Mouse (Mus musculus): Measurements from ENCODE around the gene Yipf2. TPM values are rescaled to one million over a fixed set of nuclear protein-coding genes. Genes with fewer than 3 reads are reported as not detected.
A peak's percentile ranks its signal among the peaks of the same experiment; 100 is the strongest.

Yipf2 gene
- total RNA-seq (2017) = 12.3 and 12.4 TPM in 2 replicates

- ATAC-seq (replicated peaks in 1 of 2; ENCODE audit: insufficient read depth in 1 of 2, low FRiP score in 2 of 2, low TSS enrichment in 1 of 2, low read depth in 1 of 2, poor library complexity in 2 of 2, severe bottlenecking in 2 of 2) = peak; percentile 82 to 83
Measured at GRCm38 (mm10) chr9:21592703-21593121, at the start of gene Yipf2, which contains the start of gene Timm29. TSS of gene Yipf2 (minus strand) at chr9:21592828. TSS of gene Timm29 (plus strand) at chr9:21592722.

DNA sequence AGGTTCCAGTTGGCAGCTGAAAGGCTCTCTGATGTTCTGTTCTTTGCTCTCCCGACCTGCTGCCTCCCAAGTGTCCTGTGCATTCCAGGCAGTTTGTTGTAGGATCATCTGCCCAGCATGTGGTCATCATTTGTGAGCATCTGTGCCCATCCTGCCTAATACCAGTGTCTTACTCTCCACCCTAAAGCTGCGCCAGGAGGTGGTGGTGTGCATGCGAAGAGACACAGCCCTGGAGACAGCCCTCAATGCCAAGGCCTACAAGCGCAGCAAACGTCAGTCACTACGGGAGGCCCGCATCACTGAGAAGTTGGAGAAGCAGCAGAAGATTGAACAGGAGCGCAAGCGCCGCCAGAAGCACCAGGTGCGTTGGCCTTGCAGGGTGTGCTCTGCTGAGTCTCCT lies 46.4 kb upstream of the Yipf2 start:
- ATAC-seq (replicated peaks in 1 of 2; ENCODE audit: insufficient read depth in 1 of 2, low FRiP score in 2 of 2, low TSS enrichment in 1 of 2, low read depth in 1 of 2, poor library complexity in 2 of 2, severe bottlenecking in 2 of 2) = no peak

DNA sequence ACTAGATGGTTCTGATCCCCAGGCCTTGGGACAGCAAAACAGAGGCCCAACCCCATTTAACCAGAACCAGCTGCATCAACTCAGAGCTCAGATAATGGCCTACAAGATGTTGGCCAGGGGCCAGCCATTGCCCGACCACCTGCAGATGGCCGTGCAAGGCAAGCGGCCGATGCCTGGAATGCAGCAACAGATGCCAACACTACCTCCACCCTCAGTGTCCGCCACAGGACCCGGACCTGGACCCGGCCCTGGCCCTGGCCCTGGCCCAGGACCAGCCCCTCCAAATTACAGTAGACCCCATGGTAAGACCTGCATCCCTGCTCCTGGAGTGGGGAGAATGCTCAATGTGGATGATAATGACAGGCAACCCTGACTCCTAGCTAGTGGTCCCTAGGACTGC lies 43.0 kb upstream of the Yipf2 start:
- ATAC-seq (replicated peaks in 1 of 2; ENCODE audit: insufficient read depth in 1 of 2, low FRiP score in 2 of 2, low TSS enrichment in 1 of 2, low read depth in 1 of 2, poor library complexity in 2 of 2, severe bottlenecking in 2 of 2) = no peak

GRCm38 (mm10) chr9:21633106-21633505 lies 40.5 kb upstream of the Yipf2 start:
- no peak for ATAC-seq (replicated peaks in 1 of 2; ENCODE audit: insufficient read depth in 1 of 2, low FRiP score in 2 of 2, low TSS enrichment in 1 of 2, low read depth in 1 of 2, poor library complexity in 2 of 2, severe bottlenecking in 2 of 2)

DNA sequence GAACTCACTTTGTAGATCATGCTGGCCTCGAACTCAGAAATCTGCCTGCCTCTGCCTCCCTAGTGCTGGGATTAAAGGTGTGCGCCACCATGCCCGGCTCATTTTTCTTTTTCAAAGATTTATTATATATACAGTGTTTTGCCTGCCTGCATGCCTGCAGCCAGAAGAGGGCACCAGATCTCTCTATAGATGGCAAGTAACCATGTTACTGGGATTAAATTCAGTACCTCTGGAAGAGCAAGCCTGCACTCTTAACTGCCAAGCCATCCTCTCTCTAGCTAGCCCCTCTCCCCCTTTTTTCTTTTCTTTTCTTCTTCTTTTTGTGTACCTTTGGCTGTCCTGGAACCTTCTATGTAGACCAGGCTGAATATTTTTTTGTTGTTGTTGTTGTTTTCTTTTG lies 38.0 kb upstream of the Yipf2 start:
- peak in 1 of 2 experiments; percentile 49; a peak in 3 of 4 replicates for ATAC-seq (replicated peaks in 1 of 2; ENCODE audit: insufficient read depth in 1 of 2, low FRiP score in 2 of 2, low TSS enrichment in 1 of 2, low read depth in 1 of 2, poor library complexity in 2 of 2, severe bottlenecking in 2 of 2)

GRCm38 (mm10) chr9:21627145-21627795 lies 34.6 kb upstream of the Yipf2 start:
- no peak for ATAC-seq (replicated peaks in 1 of 2; ENCODE audit: insufficient read depth in 1 of 2, low FRiP score in 2 of 2, low TSS enrichment in 1 of 2, low read depth in 1 of 2, poor library complexity in 2 of 2, severe bottlenecking in 2 of 2)

GRCm38 (mm10) chr9:21626571-21626970 lies 33.9 kb upstream of the Yipf2 start:
- no peak for ATAC-seq (replicated peaks in 1 of 2; ENCODE audit: insufficient read depth in 1 of 2, low FRiP score in 2 of 2, low TSS enrichment in 1 of 2, low read depth in 1 of 2, poor library complexity in 2 of 2, severe bottlenecking in 2 of 2)

DNA sequence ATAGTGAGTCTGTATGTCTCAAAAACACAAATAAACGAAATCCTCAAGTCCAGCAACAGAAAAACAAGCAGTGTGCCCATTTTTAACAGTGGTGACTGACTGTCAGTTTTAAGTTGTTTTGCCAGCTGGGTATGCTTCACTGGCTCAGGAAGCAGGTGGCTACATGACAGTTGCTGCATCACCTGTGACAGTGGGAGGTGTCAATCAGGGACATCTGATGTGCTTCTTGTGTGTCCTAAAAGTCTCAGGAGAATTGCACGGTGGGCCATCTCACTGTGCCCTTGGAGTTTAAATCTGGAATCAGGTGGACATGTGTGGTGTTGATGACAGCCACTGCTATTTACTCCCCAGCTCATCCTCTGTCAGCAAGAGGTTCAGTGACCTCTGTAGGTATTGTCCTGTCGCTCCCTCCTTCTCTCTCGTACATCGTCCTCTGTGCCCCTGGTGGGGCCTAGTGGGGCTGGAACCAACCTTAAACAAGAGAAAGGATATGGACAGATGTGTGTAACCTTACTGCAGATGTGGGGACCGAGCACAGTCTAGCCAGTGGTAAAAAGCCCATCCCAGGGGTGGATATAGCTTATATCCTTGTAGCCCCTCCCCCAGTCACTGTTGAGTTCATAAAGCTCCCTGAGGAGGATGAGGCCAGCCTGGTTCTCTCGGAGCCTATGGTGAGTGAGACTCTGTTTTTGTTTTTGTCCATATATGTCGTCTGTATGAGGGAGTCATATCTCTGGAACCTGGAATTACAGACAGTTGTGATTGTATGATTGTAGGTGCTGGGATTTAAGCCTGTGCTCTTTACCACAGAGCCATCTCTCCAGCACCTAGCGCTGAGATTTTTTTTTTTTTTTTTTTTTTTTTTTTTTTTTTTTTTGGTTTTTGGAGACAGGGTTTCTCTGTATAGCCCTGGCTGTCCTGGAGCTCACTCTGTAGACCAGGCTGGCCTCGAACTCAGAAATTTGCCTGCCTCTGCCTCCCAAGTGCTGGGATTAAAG lies 33.0 kb upstream of the Yipf2 start:
- ATAC-seq (replicated peaks in 1 of 2; ENCODE audit: insufficient read depth in 1 of 2, low FRiP score in 2 of 2, low TSS enrichment in 1 of 2, low read depth in 1 of 2, poor library complexity in 2 of 2, severe bottlenecking in 2 of 2) = no peak

- ATAC-seq (replicated peaks in 1 of 2; ENCODE audit: insufficient read depth in 1 of 2, low FRiP score in 2 of 2, low TSS enrichment in 1 of 2, low read depth in 1 of 2, poor library complexity in 2 of 2, severe bottlenecking in 2 of 2) = no peak
Measured at GRCm38 (mm10) chr9:21622676-21623075, 30.0 kb upstream of the Yipf2 start.

DNA sequence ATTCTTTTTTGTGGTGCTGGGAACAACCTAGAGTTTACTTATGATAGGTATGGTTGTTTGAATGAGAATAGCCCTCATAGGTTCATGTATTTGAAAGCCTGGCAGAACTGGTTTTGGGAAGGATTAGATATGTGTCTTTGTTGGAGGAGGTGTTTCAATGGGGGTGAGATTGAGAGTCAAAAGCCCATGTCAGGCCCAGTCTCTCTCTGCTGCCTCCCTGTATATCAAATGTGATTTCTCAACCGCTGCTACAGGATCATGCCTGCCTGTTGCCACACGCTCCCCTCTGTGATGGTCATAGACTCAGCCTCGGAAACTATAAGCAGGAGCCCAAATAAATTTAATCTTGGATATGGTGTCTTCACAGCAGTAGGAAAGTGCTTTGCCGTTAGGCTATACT lies 27.6 kb upstream of the Yipf2 start:
- ATAC-seq (replicated peaks in 1 of 2; ENCODE audit: insufficient read depth in 1 of 2, low FRiP score in 2 of 2, low TSS enrichment in 1 of 2, low read depth in 1 of 2, poor library complexity in 2 of 2, severe bottlenecking in 2 of 2) = no peak

DNA sequence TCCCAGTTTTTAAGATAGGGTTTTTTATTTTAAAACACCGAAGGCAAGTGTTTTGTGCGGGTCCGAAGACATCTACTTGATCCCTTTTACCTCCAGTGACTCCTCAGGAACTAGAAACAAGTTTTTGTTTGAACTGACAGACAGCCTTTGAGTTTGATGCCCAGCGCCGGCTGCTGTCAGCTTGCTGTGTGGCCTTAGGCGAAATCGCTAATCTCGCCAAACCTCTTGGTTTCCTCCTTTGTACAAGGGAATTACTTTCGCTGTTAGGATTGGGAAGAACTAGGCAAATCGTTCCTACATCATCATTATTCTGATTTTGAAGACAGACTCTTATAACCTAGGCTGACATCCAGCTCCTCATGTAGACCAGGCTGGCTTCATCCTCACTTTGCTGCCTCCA lies 24.4 kb upstream of the Yipf2 start:
- no peak for ATAC-seq (replicated peaks in 1 of 2; ENCODE audit: insufficient read depth in 1 of 2, low FRiP score in 2 of 2, low TSS enrichment in 1 of 2, low read depth in 1 of 2, poor library complexity in 2 of 2, severe bottlenecking in 2 of 2)

GRCm38 (mm10) chr9:21616232-21616781 lies 23.7 kb upstream of the Yipf2 start:
- peak; percentile 48 to 65 for ATAC-seq (replicated peaks in 1 of 2; ENCODE audit: insufficient read depth in 1 of 2, low FRiP score in 2 of 2, low TSS enrichment in 1 of 2, low read depth in 1 of 2, poor library complexity in 2 of 2, severe bottlenecking in 2 of 2)

GRCm38 (mm10) chr9:21615617-21616231 lies 23.1 kb upstream of the Yipf2 start, which contains the start of gene Smarca4:
TSS of gene Smarca4 (plus strand) at chr9:21616169.
- peak; percentile 89 to 97 for ATAC-seq (replicated peaks in 1 of 2; ENCODE audit: insufficient read depth in 1 of 2, low FRiP score in 2 of 2, low TSS enrichment in 1 of 2, low read depth in 1 of 2, poor library complexity in 2 of 2, severe bottlenecking in 2 of 2)

DNA sequence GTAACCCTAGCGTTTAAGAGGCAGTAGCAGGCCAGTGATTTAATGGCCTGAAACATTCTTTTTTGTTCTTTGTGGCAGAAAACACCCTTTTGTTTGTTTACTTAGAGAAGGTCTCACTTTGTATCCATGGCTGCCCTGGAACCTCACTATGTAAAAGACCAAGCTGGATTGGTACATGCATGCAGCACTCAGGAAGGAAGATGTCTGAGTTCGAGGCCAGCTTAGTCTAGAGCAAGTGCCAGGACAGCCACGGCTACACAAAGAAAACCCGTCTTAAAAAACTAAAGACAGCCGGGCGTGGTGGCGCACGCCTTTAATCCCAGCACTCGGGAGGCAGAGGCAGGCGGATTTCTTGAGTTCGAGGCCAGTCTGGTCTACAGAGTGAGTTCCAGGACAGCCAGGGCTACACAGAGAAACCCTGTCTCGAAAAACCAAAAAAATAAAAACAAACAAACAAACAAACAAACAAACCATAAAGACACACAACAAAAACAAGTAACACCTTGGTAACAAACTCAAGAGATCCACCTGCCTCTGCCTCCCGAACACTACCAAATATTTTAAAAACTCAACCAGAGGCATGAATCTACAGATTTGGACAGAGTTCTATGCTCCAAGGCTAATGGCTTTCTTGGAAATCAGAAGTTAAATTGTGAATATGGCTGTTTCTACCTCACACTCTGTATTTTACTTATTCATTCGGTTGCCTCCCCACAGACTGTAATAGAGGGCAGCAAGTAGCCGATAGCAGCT lies 22.4 kb upstream of the Yipf2 start:
- ATAC-seq (replicated peaks in 1 of 2; ENCODE audit: insufficient read depth in 1 of 2, low FRiP score in 2 of 2, low TSS enrichment in 1 of 2, low read depth in 1 of 2, poor library complexity in 2 of 2, severe bottlenecking in 2 of 2) = no peak

DNA sequence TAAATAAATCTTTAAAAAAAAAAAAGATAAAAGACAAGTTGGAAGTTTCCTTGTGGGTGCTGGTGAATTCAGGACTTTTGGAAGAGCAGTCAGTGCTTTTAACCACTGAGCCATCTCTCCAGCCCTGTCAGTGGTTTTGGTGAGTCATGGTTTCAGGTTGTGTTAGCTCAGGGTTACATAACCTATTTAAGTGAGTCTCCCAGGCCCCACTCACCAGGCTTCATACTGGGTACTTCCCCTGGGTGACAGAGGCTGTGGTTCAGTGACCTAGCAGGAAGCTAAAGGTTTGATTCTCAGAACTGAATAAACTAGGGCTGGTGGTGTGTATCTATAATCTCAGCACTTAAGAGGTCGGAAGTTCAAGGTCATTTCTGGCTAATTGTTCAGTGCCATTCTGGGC lies 17.2 kb upstream of the Yipf2 start:
- peak; percentile 97 to 98 for ATAC-seq (replicated peaks in 1 of 2; ENCODE audit: insufficient read depth in 1 of 2, low FRiP score in 2 of 2, low TSS enrichment in 1 of 2, low read depth in 1 of 2, poor library complexity in 2 of 2, severe bottlenecking in 2 of 2)

DNA sequence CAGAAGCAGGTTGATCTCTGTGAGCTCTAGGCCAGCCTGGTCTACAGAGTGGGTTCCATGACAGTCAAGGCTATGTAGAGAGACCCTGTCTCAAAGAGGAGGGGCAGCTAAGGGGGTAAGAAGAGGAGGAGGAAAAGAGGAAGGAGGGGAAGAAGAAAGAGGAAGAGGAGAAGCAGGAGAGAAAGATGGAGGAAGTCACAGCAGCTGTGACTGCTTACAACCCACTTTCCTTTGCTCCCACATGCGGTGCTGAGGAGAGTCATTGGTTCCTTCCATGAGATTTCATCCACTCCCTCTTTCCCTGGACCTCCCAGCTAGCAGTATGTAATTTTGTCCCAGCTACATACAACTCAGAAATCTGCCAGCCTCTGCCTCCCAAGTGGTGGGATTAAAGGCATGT lies 14.0 kb upstream of the Yipf2 start:
- no peak for ATAC-seq (replicated peaks in 1 of 2; ENCODE audit: insufficient read depth in 1 of 2, low FRiP score in 2 of 2, low TSS enrichment in 1 of 2, low read depth in 1 of 2, poor library complexity in 2 of 2, severe bottlenecking in 2 of 2)

DNA sequence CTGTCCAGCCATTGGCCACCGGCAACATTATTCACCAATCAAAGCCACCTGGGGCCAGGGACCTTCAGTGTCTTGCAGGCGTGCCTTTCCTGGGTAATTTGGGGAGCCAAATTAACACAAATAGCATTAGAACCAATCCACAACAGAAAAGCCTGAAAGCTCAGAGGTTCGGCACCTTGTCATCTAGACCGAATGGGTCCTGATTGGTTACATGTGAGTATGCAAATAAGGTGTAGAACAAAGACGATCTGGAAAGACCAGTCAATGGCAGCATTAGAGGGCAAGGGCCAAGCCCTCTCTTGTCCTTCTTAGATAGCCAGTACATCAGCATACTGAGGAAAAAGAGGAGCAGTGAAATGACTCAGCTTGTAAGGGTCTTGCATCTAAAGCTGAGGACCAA lies 13.2 kb upstream of the Yipf2 start:
- no peak for ATAC-seq (replicated peaks in 1 of 2; ENCODE audit: insufficient read depth in 1 of 2, low FRiP score in 2 of 2, low TSS enrichment in 1 of 2, low read depth in 1 of 2, poor library complexity in 2 of 2, severe bottlenecking in 2 of 2)

Data from hematopoietic stem cell, adult 5-6 weeks (primary cell).